ENCODE assay signal across 18 mouse cellular contexts in the genomic region with DNA sequence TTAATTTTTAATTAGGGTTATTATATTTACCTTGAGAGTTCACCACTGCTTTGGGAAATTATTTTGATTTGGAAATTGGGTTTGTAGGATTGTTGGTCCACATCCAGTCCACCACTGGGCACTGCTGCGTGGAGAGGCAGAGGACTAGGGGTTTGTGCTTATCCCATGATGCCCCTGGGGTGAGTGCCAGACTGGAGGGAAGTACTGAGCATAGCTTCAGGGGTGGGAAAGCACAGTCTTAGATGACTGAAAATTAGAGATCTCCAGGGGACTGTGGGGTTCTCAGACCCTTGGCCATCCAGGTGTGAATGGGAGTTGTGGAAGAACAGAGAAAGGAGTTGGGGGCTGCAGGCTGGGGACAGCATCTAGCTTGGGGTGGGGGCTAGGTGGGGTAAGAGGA.
"Had no signal": no experiment of that assay in that cellular context is flagged by ENCODE, and none has a peak within 500 bp of the region (broad histone marks: within the 10 kb centered on the region; RNA-seq: fewer than 3 reads in every experiment).

No protein-coding gene starts in this region.

- H3K4me1 ChIP-seq: liver, embryonic 13.5 days; liver, embryonic 15.5 days; lung, embryonic 15.5 days; megakaryocyte, embryonic 14.5 days; midbrain, embryonic 15.5 days; neural tube, embryonic 13.5 days; stomach, embryonic 15.5 days had no signal

- H3K4me3 ChIP-seq: liver, embryonic 13.5 days; liver, embryonic 15.5 days; lung, embryonic 15.5 days; megakaryocyte, embryonic 14.5 days; midbrain, embryonic 15.5 days; neural tube, embryonic 13.5 days; stomach, embryonic 15.5 days had no signal

- H3K9me3 ChIP-seq: liver, embryonic 13.5 days; liver, embryonic 15.5 days; lung, embryonic 15.5 days; megakaryocyte, embryonic 14.5 days; midbrain, embryonic 15.5 days; neural tube, embryonic 13.5 days; stomach, embryonic 15.5 days had no signal

- DNase-seq: liver, embryonic 13.5 days; liver, postnatal 0 days; lung, adult 2 months; lung, postnatal 14 days; lung, postnatal 36 days; right cerebral cortex, postnatal 14 days; thymus, adult 2 months; thymus, postnatal 25 days; thymus, postnatal 4 days had no signal

- H3K4me2 ChIP-seq: liver, embryonic 13.5 days; liver, embryonic 15.5 days; lung, embryonic 15.5 days; midbrain, embryonic 15.5 days; neural tube, embryonic 13.5 days; stomach, embryonic 15.5 days had no signal

- H3K27me3 ChIP-seq: liver, embryonic 13.5 days; liver, embryonic 15.5 days; lung, embryonic 15.5 days; megakaryocyte, embryonic 14.5 days; midbrain, embryonic 15.5 days; neural tube, embryonic 13.5 days; stomach, embryonic 15.5 days had no signal

- H3K9ac ChIP-seq: liver, embryonic 13.5 days; liver, embryonic 15.5 days; liver, postnatal 0 days; lung, embryonic 15.5 days; midbrain, embryonic 15.5 days; neural tube, embryonic 13.5 days; stomach, embryonic 15.5 days had no signal

- ATAC-seq: liver, postnatal 0 days; lung, postnatal 0 days; midbrain, embryonic 15.5 days had no signal

- H3K36me3 ChIP-seq: liver, embryonic 13.5 days; liver, embryonic 15.5 days; lung, embryonic 15.5 days; midbrain, embryonic 15.5 days; neural tube, embryonic 13.5 days; stomach, embryonic 15.5 days had no signal

- H3K27ac ChIP-seq: liver, embryonic 13.5 days; liver, embryonic 15.5 days; lung, embryonic 15.5 days; macrophage; midbrain, embryonic 15.5 days; neural tube, embryonic 13.5 days; stomach, embryonic 15.5 days; stomach, postnatal 0 days had no signal
